In genomic region chr6:99844775-99845507, GRCm38 (mm10) we compare ENCODE assay signal across 19 mouse cellular contexts.
DNase-seq lines count a peak whose midpoint lies in the region; ATAC-seq lines count a peak whose summit lies in the region.
"Had no signal": no experiment of that assay in that cellular context is flagged by ENCODE, and none has a peak within 500 bp of the region (broad histone marks: within the 10 kb centered on the region; RNA-seq: fewer than 3 reads in every experiment).

No protein-coding gene starts in this region.

- H3K36me3 ChIP-seq in forebrain, embryonic 12.5 days (replicated peaks): no peaks in the 10 kb centered on the region
- H3K36me3 ChIP-seq in limb, embryonic 13.5 days: no peaks in the 10 kb centered on the region
- no peaks in the 10 kb centered on the region for H3K36me3 ChIP-seq in heart, embryonic 12.5 days
- H3K36me3 ChIP-seq: heart, embryonic 13.5 days; lung, embryonic 15.5 days had no signal

- no peak overlapping the region for H3K4me3 ChIP-seq in forebrain, embryonic 12.5 days (replicated peaks)
- H3K4me3 ChIP-seq in limb, embryonic 13.5 days: no peak overlapping the region
- no peak overlapping the region for H3K4me3 ChIP-seq in heart, embryonic 12.5 days
- H3K4me3 ChIP-seq: heart, embryonic 13.5 days; left cerebral cortex, adult 2 months; lung, embryonic 15.5 days; megakaryocyte, embryonic 14.5 days had no signal

- peak; percentile 54 for DNase-seq in embryo, embryonic 10.5 days (ENCODE audit: low spot score)
- DNase-seq in embryo, embryonic 9.5 days (ENCODE audit: extremely low spot score): no peak
- peak; percentile 11 for DNase-seq in ZHBTc4 (ENCODE audit: low read depth, low spot score)
- DNase-seq in spleen, adult 12 weeks (ENCODE audit: low spot score): no peak
- no peak for DNase-seq in kidney, postnatal 36 days
- DNase-seq: adrenal gland, postnatal 25 days; cerebellum, postnatal 36 days; gastrocnemius, postnatal 10 days; kidney, adult 9 months; right cerebral cortex, adult 18-20 months; thymus, postnatal 4 days had no signal

- H3K9me3 ChIP-seq in forebrain, embryonic 12.5 days: no peaks in the 10 kb centered on the region
- no peaks in the 10 kb centered on the region for H3K9me3 ChIP-seq in limb, embryonic 13.5 days
- no peaks in the 10 kb centered on the region for H3K9me3 ChIP-seq in heart, embryonic 12.5 days (replicated peaks)
- H3K9me3 ChIP-seq: heart, embryonic 13.5 days; lung, embryonic 15.5 days; megakaryocyte, embryonic 14.5 days had no signal

- H3K27ac ChIP-seq in forebrain, embryonic 12.5 days: no peak overlapping the region
- no peak overlapping the region for H3K27ac ChIP-seq in limb, embryonic 13.5 days
- H3K27ac ChIP-seq in heart, embryonic 12.5 days (ENCODE audit: poor library complexity, severe bottlenecking): no peak overlapping the region
- H3K27ac ChIP-seq: heart, embryonic 13.5 days; left cerebral cortex, adult 2 months; lung, embryonic 15.5 days had no signal

- ATAC-seq in forebrain, embryonic 12.5 days (ENCODE audit: low FRiP score): peak; percentile 74
- no peak for ATAC-seq in limb, embryonic 13.5 days (ENCODE audit: low FRiP score, low read depth)
- no peak for ATAC-seq in heart, embryonic 12.5 days (ENCODE audit: insufficient number of reproducible peaks, low FRiP score)

- H3K4me1 ChIP-seq in forebrain, embryonic 12.5 days: peaks cover 21% of the 10 kb centered on the region
- H3K4me1 ChIP-seq in limb, embryonic 13.5 days: peaks cover 24% of the 10 kb centered on the region
- no peaks in the 10 kb centered on the region for H3K4me1 ChIP-seq in heart, embryonic 12.5 days (replicated peaks)
- H3K4me1 ChIP-seq: heart, embryonic 13.5 days; megakaryocyte, embryonic 14.5 days had no signal

- H3K27me3 ChIP-seq in forebrain, embryonic 12.5 days: peaks cover 20% of the 10 kb centered on the region
- peaks cover 8% of the 10 kb centered on the region for H3K27me3 ChIP-seq in limb, embryonic 13.5 days
- peaks cover 27% of the 10 kb centered on the region; the same call in 1 of the 2 replicates for H3K27me3 ChIP-seq in heart, embryonic 12.5 days (replicated peaks)
- H3K27me3 ChIP-seq: lung, embryonic 15.5 days had no signal

- peak overlapping the region; percentile 10; the same call in 1 of the 2 replicates for H3K4me2 ChIP-seq in forebrain, embryonic 12.5 days
- H3K4me2 ChIP-seq in limb, embryonic 13.5 days (replicated peaks): peak overlapping the region; percentile 31; the same call in 1 of the 2 replicates
- H3K4me2 ChIP-seq in heart, embryonic 12.5 days: no peak overlapping the region
- H3K4me2 ChIP-seq: heart, embryonic 13.5 days; liver, embryonic 11.5 days; lung, embryonic 15.5 days had no signal

- H3K9ac ChIP-seq in forebrain, embryonic 12.5 days: no peak overlapping the region
- no peak overlapping the region for H3K9ac ChIP-seq in limb, embryonic 13.5 days
- H3K9ac ChIP-seq in heart, embryonic 12.5 days: no peak overlapping the region
- H3K9ac ChIP-seq: heart, embryonic 13.5 days; lung, embryonic 15.5 days had no signal

- 21% methylated on average over 4 of the region's 4 CpGs for WGBS in forebrain, embryonic 12.5 days
- WGBS in limb, embryonic 13.5 days: 24% methylated on average over 4 of the region's 4 CpGs
- WGBS in heart, embryonic 12.5 days: 39% methylated on average over 4 of the region's 4 CpGs

Comparison
In these comparisons a context has a peak if more than half of its experiments do, and no peak if none do; other contexts are left out.
1. DNase-seq: peak in embryo, embryonic 10.5 days (single experiment) and ZHBTc4 (single experiment); none in embryo, embryonic 9.5 days (single experiment), spleen, adult 12 weeks (single experiment) and kidney, postnatal 36 days (0 of 2).